Mouse (Mus musculus): ENCODE measurements around the gene Dst.

DNA sequence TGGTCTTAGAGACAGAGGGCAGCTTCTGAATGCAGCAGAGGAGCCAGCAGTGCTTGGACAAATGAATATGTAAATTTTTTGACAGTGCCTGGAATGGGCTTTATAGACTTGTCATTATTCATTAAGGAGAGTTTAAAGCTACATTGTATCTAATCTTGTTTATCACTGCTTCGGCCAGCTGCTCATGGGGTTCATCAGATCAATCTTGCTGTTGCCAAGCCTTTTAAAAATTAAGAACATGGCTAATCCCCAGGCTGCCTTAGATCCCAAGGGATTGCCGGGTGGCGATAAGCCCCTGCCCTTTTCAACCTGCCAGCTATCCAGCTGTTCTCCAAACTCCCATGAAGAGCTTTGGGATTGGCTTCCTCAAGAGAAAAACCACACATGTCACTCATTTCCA, 303.7 kb downstream of the Dst start:
- no peak for TF ChIP-seq CTCF (IDR thresholded peaks at IDR 0.05 in 2 of 3, conservative IDR thresholded peaks at IDR 0.05 in 1 of 3; ENCODE audit: control insufficient read depth in 1 of 3, insufficient read depth in 1 of 3, low read depth in 2 of 3, low read length in 3 of 3, poor library complexity in 1 of 3, severe bottlenecking in 1 of 3)
- no peak for TF ChIP-seq NELFE (IDR thresholded peaks at IDR 0.05; ENCODE audit: low read depth, low read length)
- TF ChIP-seq EP300 (IDR thresholded peaks at IDR 0.05; ENCODE audit: low read depth in 1 of 2, low read length in 2 of 2): no peak
- no peak for TF ChIP-seq ELF1 (IDR thresholded peaks at IDR 0.05; ENCODE audit: low read depth, low read length)
- TF ChIP-seq TAL1 (IDR thresholded peaks at IDR 0.05; ENCODE audit: low read length): no peak

Data from MEL (cell line).